Comparison of ENCODE assay signal across 20 mouse cellular contexts in genomic region chr7:29028761-29029160, GRCm38 (mm10). TPM values are rescaled to one million over a fixed set of nuclear protein-coding genes. Genes with fewer than 3 reads are reported as not detected.
DNase-seq lines count a peak whose midpoint lies in the region; TF ChIP-seq lines count a peak whose summit lies in the region.
"Had no signal": no experiment of that assay in that cellular context is flagged by ENCODE, and none has a peak within 500 bp of the region (broad histone marks: within the 10 kb centered on the region; RNA-seq: fewer than 3 reads in every experiment).

No protein-coding gene starts in this region.

- DNase-seq in R1 (ENCODE audit: low read depth, low spot score): peak; percentile 77
- no peak for DNase-seq in right cerebral cortex, adult 18-20 months
- DNase-seq in thymus, postnatal 10 days (ENCODE audit: low spot score in 2 of 2): no peak
- DNase-seq in heart, postnatal 36 days: no peak
- DNase-seq: adrenal gland, postnatal 10 days; adrenal gland, postnatal 36 days; cerebellum, adult 18-20 months; cerebellum, adult 9-10 months; cerebellum, postnatal 14 days; forebrain, postnatal 0 days; gastrocnemius, adult 2 months; gastrocnemius, postnatal 14 days; heart, adult 11 months had no signal

- TF ChIP-seq CTCF in E14TG2a.4 (conservative IDR thresholded peaks at IDR 0.05; ENCODE audit: low read length) (no peak), ES-Bruce4 (IDR thresholded peaks at IDR 0.05; ENCODE audit: low read depth, low read length) (no peak)

- intact Hi-C loops in heart, postnatal 36 days (cut with DNase I): no loop called here

- peaks cover 53% of the 10 kb centered on the region for H3K4me1 ChIP-seq in E14TG2a.4 (replicated peaks; ENCODE audit: low read depth, low read length)
- peaks cover 2% of the 10 kb centered on the region for H3K4me1 ChIP-seq in ES-Bruce4 (ENCODE audit: control insufficient read depth, insufficient read depth, low read length)
- H3K4me1 ChIP-seq: embryonic facial prominence, embryonic 12.5 days; hindbrain, embryonic 10.5 days; hindbrain, embryonic 13.5 days; intestine, embryonic 15.5 days had no signal

- TF ChIP-seq POLR2A in ES-Bruce4 (IDR thresholded peaks at IDR 0.05; ENCODE audit: insufficient read depth, low read length): peak; percentile 41

- H3K36me3 ChIP-seq in E14TG2a.4 (ENCODE audit: insufficient read depth, low read length) (peaks cover 6% of the 10 kb centered on the region), ES-Bruce4 (ENCODE audit: control insufficient read depth, insufficient read depth, low read length, poor library complexity, severe bottlenecking) (no peaks in the 10 kb centered on the region)
- H3K36me3 ChIP-seq: embryonic facial prominence, embryonic 12.5 days; embryonic facial prominence, embryonic 15.5 days; hindbrain, embryonic 10.5 days; hindbrain, embryonic 13.5 days; intestine, embryonic 15.5 days had no signal

- no peak for TF ChIP-seq EP300 in ES-Bruce4 (IDR thresholded peaks at IDR 0.05; ENCODE audit: insufficient read depth, low read depth, low read length)

- H3K4me3 ChIP-seq in E14TG2a.4 (replicated peaks; ENCODE audit: low read length): peak overlapping the region; percentile 69
- H3K4me3 ChIP-seq in ES-Bruce4 (ENCODE audit: low read depth, low read length): peak overlapping the region; percentile 61
- H3K4me3 ChIP-seq: embryonic facial prominence, embryonic 12.5 days; embryonic facial prominence, embryonic 15.5 days; gastrocnemius, adult 2 months; hindbrain, embryonic 10.5 days; hindbrain, embryonic 13.5 days; intestine, embryonic 15.5 days had no signal

- H3K27ac ChIP-seq in ES-Bruce4 (ENCODE audit: insufficient read depth, low read length): no peak overlapping the region
- H3K27ac ChIP-seq: embryonic facial prominence, embryonic 12.5 days; embryonic facial prominence, embryonic 15.5 days; gastrocnemius, adult 2 months; hindbrain, embryonic 10.5 days; hindbrain, embryonic 13.5 days; intestine, embryonic 15.5 days had no signal

- H3K9ac ChIP-seq in ES-Bruce4 (ENCODE audit: low read depth, poor library complexity, severe bottlenecking): peak overlapping the region; percentile 33; the same call in 1 of the 2 replicates
- H3K9ac ChIP-seq: embryonic facial prominence, embryonic 12.5 days; embryonic facial prominence, embryonic 15.5 days; forebrain, postnatal 0 days; hindbrain, embryonic 13.5 days; intestine, embryonic 15.5 days had no signal

- H3K9me3 ChIP-seq in E14TG2a.4 (ENCODE audit: low read length) (no peaks in the 10 kb centered on the region), ES-Bruce4 (replicated peaks; ENCODE audit: control insufficient read depth, insufficient read depth, low read length, poor library complexity, severe bottlenecking) (no peaks in the 10 kb centered on the region)
- H3K9me3 ChIP-seq: embryonic facial prominence, embryonic 12.5 days; embryonic facial prominence, embryonic 15.5 days; hindbrain, embryonic 10.5 days; hindbrain, embryonic 13.5 days; intestine, embryonic 15.5 days had no signal

- H3K27me3 ChIP-seq in E14TG2a.4 (ENCODE audit: insufficient read depth, low read length) (no peaks in the 10 kb centered on the region), ES-Bruce4 (ENCODE audit: control insufficient read depth, insufficient read depth, low read length, poor library complexity, severe bottlenecking) (no peaks in the 10 kb centered on the region)
- H3K27me3 ChIP-seq: embryonic facial prominence, embryonic 12.5 days; embryonic facial prominence, embryonic 15.5 days; hindbrain, embryonic 13.5 days; intestine, embryonic 15.5 days had no signal

RNA-seq across cellular contexts. Expression of gene Map4k1, which starts 46.9 kb away (rescaled TPM):
- polyA plus RNA-seq in ES-Bruce4 (2011; ENCODE audit: insufficient read depth, insufficient read length, low read depth, missing spikeins): 33.2 and 36.3 TPM in 2 replicates
- total RNA-seq in heart, postnatal 36 days (2021): under 1 TPM; 0.61 to 0.81 TPM

RNA-seq across cellular contexts. Expression of gene Eif3k, which starts 47.1 kb away (rescaled TPM):
- 409 and 413 TPM in 2 replicates for polyA plus RNA-seq in ES-Bruce4 (2011; ENCODE audit: insufficient read depth, insufficient read length, low read depth, missing spikeins)
- total RNA-seq in heart, postnatal 36 days (2021): 100 to 1,000 TPM; 159 to 163 TPM
